Mouse (Mus musculus): ENCODE data around the gene Phf3.
"Not testable (repeated sequence)": the region's sequence is repeated elsewhere in the genome, so short reads cannot be mapped to it uniquely, and the experiment has no call there.

Phf3 gene

DNA sequence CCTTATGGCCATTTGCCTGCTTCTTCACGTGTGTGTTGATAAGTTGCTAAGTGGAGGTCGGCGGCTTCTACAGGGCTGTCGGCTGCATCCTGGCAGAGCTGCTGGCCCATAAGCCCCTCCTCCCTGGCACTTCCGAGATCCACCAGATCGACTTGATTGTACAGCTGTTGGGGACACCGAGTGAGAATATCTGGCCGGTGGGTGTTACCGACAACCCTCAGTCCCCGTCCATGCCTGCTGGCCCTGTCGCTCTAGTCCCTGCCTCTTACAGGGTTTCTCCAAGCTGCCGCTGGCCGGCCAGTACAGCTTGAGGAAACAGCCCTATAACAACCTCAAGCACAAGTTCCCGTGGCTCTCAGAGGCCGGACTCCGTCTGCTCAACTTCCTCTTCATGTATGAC is 103.1 kb downstream of the Phf3 start:
- DNase-seq (ENCODE audit: low spot score): not testable (repeated sequence)

DNA sequence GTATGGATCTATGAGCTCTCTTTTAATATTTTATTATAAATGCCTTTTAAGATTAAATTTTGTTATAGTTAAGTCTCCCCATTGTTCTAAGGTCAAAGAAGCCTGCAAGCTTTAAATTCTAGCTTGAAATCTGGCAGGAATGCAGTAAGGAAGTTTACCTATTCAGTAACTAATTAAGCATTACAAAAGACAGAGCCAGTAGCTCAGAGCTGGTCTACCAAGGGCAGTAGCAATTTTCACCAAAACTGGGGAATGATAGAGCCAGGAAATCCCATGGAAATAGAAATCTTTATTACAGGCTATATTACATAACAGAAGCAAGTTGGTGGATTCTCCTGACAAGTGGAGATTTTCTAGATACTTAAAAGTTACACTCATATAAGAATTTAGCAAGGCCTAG is 116.9 kb downstream of the Phf3 start:
- no peak for DNase-seq (ENCODE audit: low spot score)

DNA sequence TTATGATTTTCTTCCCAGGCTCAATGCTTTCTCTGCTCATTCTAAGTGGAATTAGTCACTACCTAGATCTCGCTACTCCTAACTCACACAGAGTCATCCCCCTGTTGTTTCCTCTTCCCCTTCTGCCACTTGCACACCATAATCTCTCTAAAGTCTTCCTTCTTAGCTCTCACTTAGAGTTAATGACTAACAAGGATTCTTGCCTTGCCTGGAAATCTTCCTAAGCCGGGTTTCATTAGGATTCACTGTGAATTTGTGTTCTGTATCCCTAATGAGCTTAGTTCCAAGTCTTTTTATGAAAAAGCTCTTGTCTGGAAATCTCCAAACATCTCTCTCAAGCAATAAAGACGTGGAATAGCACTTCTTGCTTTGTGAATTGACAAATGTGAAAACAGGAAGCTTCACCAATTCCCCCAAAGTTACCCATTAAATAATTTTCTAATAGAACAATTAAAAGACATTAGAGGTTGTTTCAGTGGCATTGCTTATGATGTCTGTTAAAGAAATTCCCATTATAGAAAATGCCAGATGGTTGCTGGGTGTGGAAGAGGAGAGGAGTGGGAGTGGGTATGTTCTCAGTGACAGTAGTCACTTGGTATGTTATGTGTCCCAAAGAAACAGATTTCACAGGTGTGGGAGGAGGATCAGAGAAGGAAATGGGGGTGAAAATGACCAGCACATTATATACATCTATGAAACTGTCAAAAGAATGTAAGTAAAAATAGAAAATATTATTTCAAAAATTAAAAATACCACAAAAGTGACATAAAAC is 118.1 kb downstream of the Phf3 start:
- DNase-seq (ENCODE audit: low spot score): no peak

Measured in urinary bladder, postnatal 10 days (tissue).